Mouse (Mus musculus) spleen, adult 2 months (tissue): Measurements from ENCODE around the gene Ackr2.

ENCODE experiments used
- CTCF ChIP-seq: fragments of 200-500 bp; IDR thresholded peaks from 2 replicates; pipeline ENCODE4 v1.5.1; 2011; ENCODE audit warnings: mild to moderate bottlenecking, inconsistent platforms; ENCODE audit not compliant: insufficient read depth, insufficient read length, insufficient replicate concordance; ENCODE audit errors: extremely low read depth
- POLR2A ChIP-seq: fragments of 200-500 bp; IDR thresholded peaks from 2 replicates; pipeline ENCODE4 v1.6.1; 2011; ENCODE audit warnings: low read depth, low read length, inconsistent platforms

- no peak for TF ChIP-seq POLR2A
- no peak for TF ChIP-seq CTCF
Observed at GRCm38 (mm10) chr9:121882015-121882457, 16.1 kb upstream of the Ackr2 start.
